Mouse (Mus musculus): ENCODE data around the gene Magee1. TPM values are rescaled to one million over a fixed set of nuclear protein-coding genes. Genes with fewer than 3 reads are reported as not detected.
A peak's percentile ranks its signal among the peaks of the same experiment; 100 is the strongest.
"Not testable (repeated sequence)": the region's sequence is repeated elsewhere in the genome, so short reads cannot be mapped to it uniquely, and the experiment has no call there.

Gene Magee1
- 5.7 and 6.7 TPM in 2 replicates for polyA plus RNA-seq (2012; rRNA removed)

DNA sequence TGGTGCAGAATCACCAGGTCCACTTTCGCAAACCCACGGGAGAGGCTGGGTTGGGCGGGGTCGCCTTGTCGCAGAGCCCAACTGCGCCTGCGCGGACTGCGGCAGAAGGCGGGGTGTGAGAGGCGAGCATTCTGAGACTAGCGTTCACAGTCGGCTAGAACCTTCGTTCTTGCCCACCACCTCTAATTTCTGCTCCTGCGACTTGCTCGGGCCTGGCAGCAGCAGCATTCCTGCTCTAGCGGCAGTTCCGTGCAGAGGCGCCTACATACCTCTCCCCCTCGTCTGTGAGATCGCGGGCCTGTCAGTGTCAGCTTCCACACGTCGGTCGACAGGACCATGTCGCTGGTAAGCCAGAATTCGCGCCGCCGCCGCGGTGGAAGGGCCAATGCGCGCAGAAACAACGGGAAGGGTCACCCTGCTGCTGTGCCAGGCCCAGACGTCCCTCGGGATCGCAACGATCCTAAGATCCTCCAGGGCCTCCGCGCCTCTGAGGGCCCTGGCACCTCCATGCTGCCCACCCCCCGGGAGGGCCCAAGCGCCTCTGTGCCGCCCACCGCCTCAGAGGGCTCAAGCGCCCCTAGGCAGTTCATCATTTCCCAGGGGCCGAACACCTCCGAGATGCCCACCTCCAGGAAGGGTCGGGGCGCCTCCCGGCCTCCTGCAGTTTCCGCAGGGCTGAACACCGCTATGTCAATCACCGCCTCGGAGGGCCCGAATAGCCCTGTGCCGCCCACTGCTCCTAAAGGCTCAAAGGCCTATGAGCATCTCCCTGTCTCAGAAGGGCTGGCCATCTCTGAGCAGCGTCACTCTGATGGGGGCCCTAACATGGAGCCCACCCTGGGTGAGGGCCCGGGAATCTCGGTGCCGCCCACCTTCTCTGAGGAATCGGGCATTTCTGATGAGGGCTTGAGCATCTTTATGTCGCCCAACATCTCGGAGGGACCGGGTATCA lies at the start of gene Magee1:
Gene Magee1, plus strand, starts transcription at position 104 of the 952 bp plus-strand sequence.
- DNase-seq = peak; percentile 67
- H3K4me3 ChIP-seq (ENCODE audit: control insufficient read depth, insufficient read depth, low read length) = peak within 1 kb of the TSS; percentile 95
- H3K36me3 ChIP-seq (ENCODE audit: control insufficient read depth, insufficient read depth, low read length) = no peaks in the 10 kb centered on the region
- no peaks in the 10 kb centered on the region for H3K27me3 ChIP-seq (ENCODE audit: control insufficient read depth, insufficient read depth, low read length)
- WGBS = 2% methylated on average over 65 of the region's 65 CpGs
- TF ChIP-seq CTCF (IDR thresholded peaks at IDR 0.05; ENCODE audit: borderline replicate concordance, control insufficient read depth, extremely low read depth, insufficient read depth, low read length, poor library complexity) = no peak
- TF ChIP-seq POLR2A (IDR thresholded peaks at IDR 0.05; ENCODE audit: control insufficient read depth, extremely low read depth, insufficient read depth, low read length, poor library complexity) = no peak
- no peak within 1 kb of the TSS for H3K27ac ChIP-seq (ENCODE audit: control insufficient read depth, insufficient read depth, low read length)
- H3K4me1 ChIP-seq (replicated peaks; ENCODE audit: control insufficient read depth, insufficient read depth, low read length) = peaks cover 3% of the 10 kb centered on the region; the same call in 1 of the 2 replicates

DNA sequence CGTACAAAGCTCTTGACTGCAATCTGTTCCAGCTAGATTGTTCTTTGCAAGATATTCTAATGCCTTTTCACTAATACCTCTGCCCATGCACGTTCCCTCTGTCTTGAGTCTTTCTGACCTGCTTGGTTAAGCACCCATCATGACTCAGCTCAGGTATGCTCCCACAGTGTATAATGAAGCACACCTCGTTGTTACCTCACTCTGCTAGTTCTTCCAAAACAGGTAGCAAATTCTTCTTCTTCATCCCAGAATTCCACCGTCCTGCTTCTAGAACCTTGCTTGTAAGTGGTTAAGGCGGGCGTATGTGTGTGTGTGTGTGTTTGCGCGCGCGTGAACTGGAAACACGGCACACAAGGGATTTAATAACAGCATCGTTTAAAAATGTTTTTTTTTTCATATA lies 41.0 kb upstream of the Magee1 start:
- DNase-seq = no peak
- WGBS = under 1% methylated on average over 12 of the region's 12 CpGs
- Histone ChIP-seq H3K27me3 (ENCODE audit: control insufficient read depth, insufficient read depth, low read length) (no peaks in the 10 kb centered on the region), H3K36me3 (ENCODE audit: control insufficient read depth, insufficient read depth, low read length) (no peaks in the 10 kb centered on the region; the same call in 1 of the 2 replicates), H3K4me1 (replicated peaks; ENCODE audit: control insufficient read depth, insufficient read depth, low read length) (no peaks in the 10 kb centered on the region), H3K27ac (ENCODE audit: control insufficient read depth, insufficient read depth, low read length) (no peak overlapping the region), H3K4me3 (ENCODE audit: control insufficient read depth, insufficient read depth, low read length) (peak overlapping the region; percentile 91; the same call in 1 of the 2 replicates)
- TF ChIP-seq POLR2A (IDR thresholded peaks at IDR 0.05; ENCODE audit: control insufficient read depth, extremely low read depth, insufficient read depth, low read length, poor library complexity) = no peak
- no peak for TF ChIP-seq CTCF (IDR thresholded peaks at IDR 0.05; ENCODE audit: borderline replicate concordance, control insufficient read depth, extremely low read depth, insufficient read depth, low read length, poor library complexity)

DNA sequence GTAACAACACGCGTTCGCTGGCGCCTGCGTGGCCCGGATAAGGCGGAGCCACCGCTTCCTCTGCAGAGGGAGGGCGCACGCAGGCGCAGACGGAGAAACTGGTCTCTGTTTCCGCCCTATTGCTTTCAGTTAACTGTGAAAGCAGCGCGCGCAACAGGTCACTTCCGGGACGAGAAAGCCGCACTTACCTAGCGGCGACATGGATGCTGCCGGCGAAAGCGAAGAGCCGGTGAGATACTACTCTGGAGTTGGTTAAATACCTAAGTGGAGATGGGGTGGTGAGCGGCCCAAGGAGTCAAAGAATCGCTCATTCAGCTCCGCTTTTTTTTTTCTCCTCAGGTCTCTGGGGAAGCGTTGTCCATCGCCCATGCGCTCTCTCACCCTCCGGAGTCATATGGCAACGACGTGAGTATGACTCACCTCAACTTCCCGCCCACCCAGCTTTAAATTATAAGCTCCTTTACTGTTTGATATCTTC lies 40.5 kb upstream of the Magee1 start, which contains the start of gene Pbdc1:
Gene Pbdc1, plus strand, starts transcription at position 142 of the 478 bp plus-strand sequence.
- peak within 1 kb of the TSS; percentile 69 for H3K27ac ChIP-seq (ENCODE audit: control insufficient read depth, insufficient read depth, low read length)
- no peaks in the 10 kb centered on the region for H3K27me3 ChIP-seq (ENCODE audit: control insufficient read depth, insufficient read depth, low read length)
- peak; percentile 47 for TF ChIP-seq POLR2A (IDR thresholded peaks at IDR 0.05; ENCODE audit: control insufficient read depth, extremely low read depth, insufficient read depth, low read length, poor library complexity)
- no peak for TF ChIP-seq CTCF (IDR thresholded peaks at IDR 0.05; ENCODE audit: borderline replicate concordance, control insufficient read depth, extremely low read depth, insufficient read depth, low read length, poor library complexity)
- WGBS = 3% methylated on average over 34 of the region's 35 CpGs
- DNase-seq = peak; percentile 82
- no peaks in the 10 kb centered on the region for H3K4me1 ChIP-seq (replicated peaks; ENCODE audit: control insufficient read depth, insufficient read depth, low read length)
- H3K36me3 ChIP-seq (ENCODE audit: control insufficient read depth, insufficient read depth, low read length) = no peaks in the 10 kb centered on the region; the same call in 1 of the 2 replicates
- peak within 1 kb of the TSS; percentile 91 for H3K4me3 ChIP-seq (ENCODE audit: control insufficient read depth, insufficient read depth, low read length)

DNA sequence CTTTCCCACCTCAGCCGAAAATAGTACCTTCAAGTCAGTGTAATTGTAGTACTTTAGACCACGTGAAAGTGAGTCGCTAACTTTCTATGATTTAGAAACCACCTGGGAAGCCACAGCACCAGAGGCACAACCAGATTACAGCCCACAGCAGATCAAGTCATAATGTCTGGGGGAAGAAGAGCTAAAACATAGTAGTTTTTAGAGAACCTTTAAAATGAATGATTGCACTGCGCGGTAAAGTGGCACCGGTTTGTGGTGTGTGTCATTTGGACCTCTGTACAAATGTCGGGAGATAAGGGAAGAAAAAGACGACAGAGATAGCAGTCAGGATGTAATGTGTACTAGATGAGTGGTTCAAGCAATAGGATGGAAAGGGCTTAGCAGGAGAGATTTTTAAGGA lies 40.1 kb upstream of the Magee1 start:
- under 1% methylated on average over 8 of the region's 8 CpGs for WGBS
- H3K27ac ChIP-seq (ENCODE audit: control insufficient read depth, insufficient read depth, low read length) = peak overlapping the region; percentile 69; the same call in 1 of the 2 replicates
- no peaks in the 10 kb centered on the region for H3K27me3 ChIP-seq (ENCODE audit: control insufficient read depth, insufficient read depth, low read length)
- H3K4me1 ChIP-seq (replicated peaks; ENCODE audit: control insufficient read depth, insufficient read depth, low read length) = no peaks in the 10 kb centered on the region
- H3K36me3 ChIP-seq (ENCODE audit: control insufficient read depth, insufficient read depth, low read length) = no peaks in the 10 kb centered on the region; the same call in 1 of the 2 replicates
- H3K4me3 ChIP-seq (ENCODE audit: control insufficient read depth, insufficient read depth, low read length) = peak overlapping the region; percentile 91
- TF ChIP-seq CTCF (IDR thresholded peaks at IDR 0.05; ENCODE audit: borderline replicate concordance, control insufficient read depth, extremely low read depth, insufficient read depth, low read length, poor library complexity) (no peak), POLR2A (IDR thresholded peaks at IDR 0.05; ENCODE audit: control insufficient read depth, extremely low read depth, insufficient read depth, low read length, poor library complexity) (no peak)
- no peak for DNase-seq

DNA sequence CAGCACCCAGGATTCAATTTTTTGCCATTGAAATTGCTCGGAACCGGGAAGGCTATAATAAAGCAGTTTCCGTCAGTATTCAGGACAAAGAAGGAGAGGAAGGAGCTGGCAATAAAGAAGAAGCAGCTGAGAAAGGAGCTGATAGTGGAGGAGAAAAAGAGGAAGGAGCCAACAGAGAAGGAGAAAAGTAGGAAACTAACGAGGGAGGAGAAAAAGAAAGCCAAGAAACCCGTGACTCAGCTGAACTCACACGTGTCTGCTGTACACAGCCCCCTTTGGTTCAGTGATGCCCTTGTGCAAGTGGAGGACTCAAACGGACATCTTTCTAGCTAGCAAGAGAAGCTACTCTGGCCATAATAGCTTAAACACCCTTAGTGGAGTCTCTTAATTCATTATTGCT lies 37.2 kb upstream of the Magee1 start:
- not testable (repeated sequence) for H3K27ac ChIP-seq (ENCODE audit: control insufficient read depth, insufficient read depth, low read length); H3K36me3 ChIP-seq (ENCODE audit: control insufficient read depth, insufficient read depth, low read length); H3K4me3 ChIP-seq (ENCODE audit: control insufficient read depth, insufficient read depth, low read length); DNase-seq; H3K27me3 ChIP-seq (ENCODE audit: control insufficient read depth, insufficient read depth, low read length); H3K4me1 ChIP-seq (replicated peaks; ENCODE audit: control insufficient read depth, insufficient read depth, low read length)
- 86% methylated on average over 7 of the region's 7 CpGs for WGBS

DNA sequence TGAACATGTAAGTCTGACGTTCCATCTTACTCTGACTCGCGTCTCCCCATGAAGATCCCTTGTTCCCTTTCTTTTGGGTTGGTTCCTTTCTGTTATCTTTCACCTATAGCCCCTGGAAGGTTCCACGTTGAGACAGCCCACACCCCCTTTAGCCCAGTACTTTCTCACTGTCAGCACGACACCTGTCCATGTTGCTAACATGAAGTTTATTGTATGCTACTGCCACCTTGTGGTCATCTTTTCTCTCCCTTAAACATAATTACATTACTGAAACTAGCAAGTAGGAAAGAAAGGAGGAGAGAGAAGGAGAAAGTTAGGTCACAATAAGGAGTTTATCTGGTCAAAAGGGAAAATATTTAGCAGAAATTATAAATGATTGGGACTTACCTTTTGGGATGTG lies 16.0 kb upstream of the Magee1 start:
- Histone ChIP-seq H3K4me1 (replicated peaks; ENCODE audit: control insufficient read depth, insufficient read depth, low read length) (no peaks in the 10 kb centered on the region), H3K27me3 (ENCODE audit: control insufficient read depth, insufficient read depth, low read length) (no peaks in the 10 kb centered on the region), H3K4me3 (ENCODE audit: control insufficient read depth, insufficient read depth, low read length) (no peak overlapping the region), H3K27ac (ENCODE audit: control insufficient read depth, insufficient read depth, low read length) (no peak overlapping the region), H3K36me3 (ENCODE audit: control insufficient read depth, insufficient read depth, low read length) (no peaks in the 10 kb centered on the region)
- TF ChIP-seq POLR2A (IDR thresholded peaks at IDR 0.05; ENCODE audit: control insufficient read depth, extremely low read depth, insufficient read depth, low read length, poor library complexity) (no peak), CTCF (IDR thresholded peaks at IDR 0.05; ENCODE audit: borderline replicate concordance, control insufficient read depth, extremely low read depth, insufficient read depth, low read length, poor library complexity) (no peak)
- WGBS = 59% methylated on average over 5 of the region's 5 CpGs
- DNase-seq = no peak

Measured in thymus, adult 2 months (tissue).